In genomic region chr13:43253526-43253925, GRCm38 (mm10) we compare ENCODE assay signal across 13 mouse cellular contexts. TPM values are rescaled to one million over a fixed set of nuclear protein-coding genes. Genes with fewer than 3 reads are reported as not detected.
DNase-seq lines count a peak whose midpoint lies in the region; ATAC-seq and TF ChIP-seq lines count a peak whose summit lies in the region.
"Had no signal": no experiment of that assay in that cellular context is flagged by ENCODE, and none has a peak within 500 bp of the region (broad histone marks: within the 10 kb centered on the region; RNA-seq: fewer than 3 reads in every experiment).

No protein-coding gene starts in this region.

- no peaks in the 10 kb centered on the region for H3K36me3 ChIP-seq in liver, adult 2 months (ENCODE audit: control insufficient read depth, insufficient read depth, low read length)
- no peaks in the 10 kb centered on the region for H3K36me3 ChIP-seq in liver, embryonic 11.5 days (ENCODE audit: control insufficient read depth, insufficient read depth, low read length)
- no peaks in the 10 kb centered on the region for H3K36me3 ChIP-seq in kidney, embryonic 15.5 days
- H3K36me3 ChIP-seq: heart, embryonic 15.5 days; neural tube, embryonic 13.5 days had no signal

- H3K4me1 ChIP-seq in liver, adult 2 months (ENCODE audit: control insufficient read depth, insufficient read depth, low read length): peaks cover 9% of the 10 kb centered on the region
- H3K4me1 ChIP-seq in liver, embryonic 11.5 days (replicated peaks; ENCODE audit: control insufficient read depth, insufficient read depth, low read length): peaks cover 12% of the 10 kb centered on the region
- H3K4me1 ChIP-seq in kidney, embryonic 15.5 days: peaks cover 14% of the 10 kb centered on the region

- no peak for ATAC-seq in liver, embryonic 11.5 days (replicated peaks; ENCODE audit: low FRiP score)
- ATAC-seq in kidney, embryonic 15.5 days (replicated peaks; ENCODE audit: low FRiP score): peak; percentile 64; the same call in 1 of the 2 replicates
- ATAC-seq: midbrain, embryonic 16.5 days had no signal

- no peak overlapping the region for H3K4me2 ChIP-seq in liver, embryonic 11.5 days
- H3K4me2 ChIP-seq in kidney, embryonic 15.5 days: no peak overlapping the region
- H3K4me2 ChIP-seq: heart, embryonic 15.5 days; neural tube, embryonic 13.5 days had no signal

- no peak overlapping the region for H3K4me3 ChIP-seq in liver, adult 2 months (ENCODE audit: insufficient read depth, low read depth, low read length)
- H3K4me3 ChIP-seq in liver, embryonic 11.5 days (ENCODE audit: low read depth, low read length): no peak overlapping the region
- H3K4me3 ChIP-seq in kidney, embryonic 15.5 days (replicated peaks): no peak overlapping the region
- H3K4me3 ChIP-seq in gastrocnemius, adult 2 months: no peak overlapping the region
- H3K4me3 ChIP-seq: erythroblast, embryonic 14.5 days; heart, embryonic 15.5 days; neural tube, embryonic 13.5 days had no signal

- H3K79me2 ChIP-seq in liver, adult 2 months (ENCODE audit: control insufficient read depth, insufficient read depth, low read length): peaks cover 10% of the 10 kb centered on the region; the same call in 1 of the 2 replicates

- H3K9ac ChIP-seq in liver, adult 2 months (ENCODE audit: low read depth, low read length): no peak overlapping the region
- H3K9ac ChIP-seq in liver, embryonic 11.5 days (ENCODE audit: low read depth, low read length): no peak overlapping the region
- H3K9ac ChIP-seq in kidney, embryonic 15.5 days: no peak overlapping the region
- H3K9ac ChIP-seq: heart, embryonic 15.5 days; neural tube, embryonic 13.5 days had no signal

- TF ChIP-seq CTCF in liver, adult 2 months (IDR thresholded peaks at IDR 0.05; ENCODE audit: low read depth, low read length): no peak
- TF ChIP-seq CTCF in gastrocnemius, adult 2 months (IDR thresholded peaks at IDR 0.05): no peak

- DNase-seq in adrenal gland, adult (ENCODE audit: inconsistent age in 2 of 2, low spot score in 1 of 2): peak; percentile 45 to 87
- DNase-seq in adrenal gland, postnatal 25 days: no peak
- DNase-seq in liver, adult 2 months (ENCODE audit: extremely low read depth, low read depth, low spot score): peak; percentile 12
- no peak for DNase-seq in liver, embryonic 11.5 days (ENCODE audit: low spot score)
- DNase-seq in brain, adult 2 months (ENCODE audit: low read depth, low spot score): peak; percentile 57
- no peak for DNase-seq in gastrocnemius, adult 2 months
- DNase-seq in retina, postnatal 1 day: no peak
- DNase-seq: embryo, embryonic 11 days had no signal

- H3K27me3 ChIP-seq in liver, adult 2 months (ENCODE audit: control insufficient read depth, insufficient read depth, low read length): no peaks in the 10 kb centered on the region
- no peaks in the 10 kb centered on the region for H3K27me3 ChIP-seq in liver, embryonic 11.5 days (replicated peaks; ENCODE audit: control insufficient read depth, insufficient read depth, low read length)
- no peaks in the 10 kb centered on the region for H3K27me3 ChIP-seq in kidney, embryonic 15.5 days
- H3K27me3 ChIP-seq: heart, embryonic 15.5 days; neural tube, embryonic 13.5 days had no signal

- TF ChIP-seq POLR2A in liver, adult 2 months (IDR thresholded peaks at IDR 0.05; ENCODE audit: extremely low read depth, insufficient read depth, low read length): no peak

- no peaks in the 10 kb centered on the region for H3K9me3 ChIP-seq in liver, embryonic 11.5 days (ENCODE audit: control insufficient read depth, low read length)
- H3K9me3 ChIP-seq in kidney, embryonic 15.5 days (replicated peaks): no peaks in the 10 kb centered on the region
- H3K9me3 ChIP-seq: heart, embryonic 15.5 days; neural tube, embryonic 13.5 days had no signal

- peak overlapping the region; percentile 41; the same call in 1 of the 2 replicates for H3K27ac ChIP-seq in liver, adult 2 months (replicated peaks; ENCODE audit: insufficient read depth, low read depth, low read length)
- H3K27ac ChIP-seq in liver, embryonic 11.5 days (ENCODE audit: low read depth, low read length): no peak overlapping the region
- peak overlapping the region; percentile 33; the same call in 1 of the 2 replicates for H3K27ac ChIP-seq in kidney, embryonic 15.5 days
- H3K27ac ChIP-seq in gastrocnemius, adult 2 months: no peak overlapping the region
- H3K27ac ChIP-seq: heart, embryonic 15.5 days; neural tube, embryonic 13.5 days had no signal

- intact Hi-C loops in gastrocnemius, adult 2 months (cut with DNase I): no loop called here

- WGBS in liver, adult 2 months: 62% methylated on average over 5 of the region's 5 CpGs
- 55% methylated on average over 5 of the region's 5 CpGs for WGBS in liver, embryonic 11.5 days
- WGBS in kidney, embryonic 15.5 days: 30% methylated on average over 5 of the region's 5 CpGs

RNA-seq across cellular contexts. Expression of gene Gfod1, which starts 50.4 kb away (rescaled TPM):
- total RNA-seq in adrenal gland, postnatal 25 days (2021): 9.0 and 9.9 TPM in 2 replicates
- total RNA-seq in liver, adult 2 months (2014; rRNA removed): 0.74 and 1.0 TPM in 2 replicates
- polyA plus RNA-seq in liver, adult 2 months (2012; rRNA removed): 0.61 and 1.0 TPM in 2 replicates
- 0.37 and 0.42 TPM in 2 replicates for polyA plus RNA-seq in liver, embryonic 11.5 days (2014; fragmentation: Nextera tagmentation; extraction: Ambion mirVana)
- polyA plus RNA-seq in kidney, embryonic 15.5 days (2015; fragmentation: Nextera tagmentation; extraction: Ambion mirVana): 0.28 and 0.65 TPM in 2 replicates
- 1 to 10 TPM; 4.3 to 8.2 TPM for total RNA-seq in gastrocnemius, adult 2 months (2021)

Comparison
In these comparisons a context has a peak if more than half of its experiments do, and no peak if none do; other contexts are left out.
1. DNase-seq: peak in adrenal gland, adult (2 of 2), liver, adult 2 months (single experiment) and brain, adult 2 months (single experiment); none in adrenal gland, postnatal 25 days (single experiment), liver, embryonic 11.5 days (single experiment), gastrocnemius, adult 2 months (single experiment) and retina, postnatal 1 day (single experiment).
2. H3K27ac ChIP-seq: peak in liver, adult 2 months (single experiment) and kidney, embryonic 15.5 days (single experiment); none in liver, embryonic 11.5 days (single experiment) and gastrocnemius, adult 2 months (single experiment).